Mouse (Mus musculus) natural killer cell, adult 2 months (primary cell): ENCODE data around the gene Lrch3.
"Not testable (repeated sequence)": the region's sequence is repeated elsewhere in the genome, so short reads cannot be mapped to it uniquely, and the experiment has no call there.

Experiments used
- DNase-seq, 2 experiments: peaks; one replicate each; pipeline ENCODE4 v3.0.0; 2022; ENCODE audit warnings: low spot score in 2 of 2

Gene Lrch3

GRCm38 (mm10) chr16:32913212-32913611 lies 688 bp upstream of the Lrch3 start:
- no peak for DNase-seq

- no peak for DNase-seq
Measured at GRCm38 (mm10) chr16:32915292-32916068, 1.6 kb downstream of the Lrch3 start.

GRCm38 (mm10) chr16:32926629-32927028 lies 12.7 kb downstream of the Lrch3 start:
- DNase-seq, result not testable (repeated sequence)

DNA sequence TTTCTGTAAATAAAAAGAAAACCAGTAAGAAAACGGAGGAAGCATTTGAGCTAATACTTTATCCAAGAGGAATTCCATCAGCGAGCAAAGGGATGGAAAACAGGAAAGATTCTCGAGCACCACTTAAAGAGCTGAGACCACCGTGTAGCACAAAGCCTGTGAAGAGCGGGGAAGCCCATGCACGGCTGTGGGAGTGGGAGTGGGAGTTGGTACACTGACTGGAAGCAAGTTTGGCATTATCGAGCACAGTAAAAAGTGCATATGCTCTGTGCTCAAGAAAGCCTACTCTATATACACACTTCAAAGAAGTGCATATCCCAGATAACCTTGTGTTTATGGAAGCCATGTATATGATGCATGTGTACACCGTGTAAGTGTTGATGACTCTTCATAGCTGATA lies 13.1 kb downstream of the Lrch3 start:
- no peak for DNase-seq

- DNase-seq, result no peak
Measured at GRCm38 (mm10) chr16:32929918-32930317, 16.0 kb downstream of the Lrch3 start.

GRCm38 (mm10) chr16:32934470-32934869 lies 20.6 kb downstream of the Lrch3 start:
- DNase-seq, result no peak

GRCm38 (mm10) chr16:32935088-32935487 lies 21.2 kb downstream of the Lrch3 start:
- no peak for DNase-seq

- no peak for DNase-seq
Measured at GRCm38 (mm10) chr16:32937358-32937757, 23.5 kb downstream of the Lrch3 start.

- DNase-seq, result not testable (repeated sequence)
Measured at GRCm38 (mm10) chr16:32939301-32939700, 25.4 kb downstream of the Lrch3 start.

- not testable (repeated sequence) for DNase-seq
Measured at GRCm38 (mm10) chr16:32939716-32940115, 25.8 kb downstream of the Lrch3 start.

GRCm38 (mm10) chr16:32941226-32941625 lies 27.3 kb downstream of the Lrch3 start:
- DNase-seq, result not testable (repeated sequence)

DNA sequence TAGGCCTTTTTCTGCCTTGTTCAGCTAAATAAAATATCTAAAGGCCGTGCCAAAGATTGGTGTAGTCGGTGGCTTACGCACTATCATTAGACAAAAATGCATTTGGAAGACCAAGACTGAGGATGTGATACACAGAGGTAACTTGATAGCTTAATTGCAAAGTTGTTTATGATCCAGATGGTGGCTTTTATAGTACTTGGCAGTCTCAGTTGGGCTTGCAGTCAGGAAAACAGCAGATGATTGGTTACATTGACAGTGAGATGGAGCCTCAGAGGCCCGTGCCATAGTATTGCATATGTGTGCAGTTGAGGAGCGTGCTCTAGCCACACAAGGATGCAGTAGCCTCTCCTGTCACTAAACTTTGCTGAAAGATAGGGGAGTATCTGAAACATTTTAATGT lies 28.8 kb downstream of the Lrch3 start:
- no peak for DNase-seq

- no peak for DNase-seq
Measured at GRCm38 (mm10) chr16:32945379-32945778, 31.5 kb downstream of the Lrch3 start.

DNA sequence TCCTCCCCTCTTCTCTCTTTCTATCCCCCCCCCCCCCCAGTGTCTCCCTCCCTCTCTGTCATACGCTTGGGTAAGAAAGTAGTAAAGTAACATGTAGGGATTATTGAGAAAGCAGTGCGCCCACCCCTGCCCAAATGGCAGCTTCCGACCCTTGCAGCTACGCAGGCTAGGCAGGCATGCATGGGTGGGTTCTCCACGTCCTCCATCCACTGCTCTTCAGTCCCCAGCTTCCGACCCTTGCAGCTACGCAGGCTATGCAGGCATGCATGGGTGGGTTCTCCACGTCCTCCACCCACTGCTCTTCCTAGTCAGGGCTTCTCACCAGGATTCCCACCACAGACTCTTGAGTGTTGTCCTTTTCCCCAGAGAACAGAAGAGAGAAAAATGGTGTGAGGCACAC lies 34.1 kb downstream of the Lrch3 start:
- DNase-seq, result no peak

- no peak for DNase-seq
Measured at GRCm38 (mm10) chr16:32948656-32949055, 34.8 kb downstream of the Lrch3 start.

DNA sequence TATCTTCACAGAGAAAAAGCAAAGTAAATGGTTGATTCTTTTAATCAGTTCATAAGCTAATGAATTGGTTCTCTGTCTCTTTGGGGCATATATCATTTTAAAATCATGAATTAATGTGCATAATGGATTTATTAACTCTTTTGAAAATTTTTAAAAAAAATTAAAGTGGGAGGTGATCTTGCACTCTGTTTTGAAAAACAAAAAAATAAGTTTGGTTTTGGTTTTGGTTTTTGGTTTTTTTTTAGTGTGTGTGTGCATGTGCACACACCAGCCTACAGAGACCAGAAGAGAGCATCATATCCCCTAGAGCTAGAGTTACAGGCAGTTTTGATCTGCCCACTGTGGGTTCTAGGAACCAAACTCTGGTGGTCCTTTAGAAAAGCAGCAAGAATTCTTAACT lies 35.4 kb downstream of the Lrch3 start:
- no peak for DNase-seq

GRCm38 (mm10) chr16:32951074-32951473 lies 37.2 kb downstream of the Lrch3 start:
- DNase-seq, result peak in 1 of 2 experiments; percentile 43

DNA sequence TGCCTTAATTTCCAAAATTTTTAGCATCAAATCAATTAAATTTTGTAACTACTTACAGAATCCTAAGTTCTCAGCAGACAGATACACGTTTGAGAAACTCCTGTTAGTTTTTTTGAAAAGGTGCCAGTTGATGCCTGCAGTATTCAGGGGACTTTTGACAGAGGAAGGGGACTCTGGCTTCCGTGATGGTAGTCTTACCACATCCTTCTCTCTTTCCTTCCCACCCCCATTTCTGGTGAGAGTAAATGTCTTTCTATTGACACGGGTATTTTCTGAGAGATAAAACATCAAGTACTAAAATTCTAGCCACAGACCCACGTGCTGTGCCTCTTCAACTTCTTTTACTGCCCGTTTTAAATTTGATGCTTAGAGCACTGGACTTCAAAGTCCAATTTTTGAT lies 39.9 kb downstream of the Lrch3 start:
- peak; percentile 11 to 39 for DNase-seq

DNA sequence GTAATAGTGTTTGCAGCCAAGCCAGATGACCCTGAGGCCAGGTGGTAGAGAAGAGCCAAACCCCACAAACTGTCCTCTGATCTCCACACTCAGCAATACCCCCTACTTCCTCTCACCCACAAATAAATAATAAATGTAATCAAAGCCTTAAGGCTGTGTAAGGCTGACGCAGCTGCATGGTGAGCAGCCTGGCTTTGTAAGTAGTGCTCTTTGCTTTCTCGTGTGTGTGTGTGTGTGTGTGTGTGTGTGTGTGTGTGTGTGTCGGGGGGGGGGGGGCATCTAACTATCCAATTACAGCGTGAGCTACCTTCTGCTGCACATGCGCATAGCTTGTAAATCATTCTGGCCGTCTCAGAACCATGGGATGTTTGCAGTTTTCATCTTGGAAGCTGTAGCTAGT lies 40.4 kb downstream of the Lrch3 start:
- DNase-seq, result no peak

DNA sequence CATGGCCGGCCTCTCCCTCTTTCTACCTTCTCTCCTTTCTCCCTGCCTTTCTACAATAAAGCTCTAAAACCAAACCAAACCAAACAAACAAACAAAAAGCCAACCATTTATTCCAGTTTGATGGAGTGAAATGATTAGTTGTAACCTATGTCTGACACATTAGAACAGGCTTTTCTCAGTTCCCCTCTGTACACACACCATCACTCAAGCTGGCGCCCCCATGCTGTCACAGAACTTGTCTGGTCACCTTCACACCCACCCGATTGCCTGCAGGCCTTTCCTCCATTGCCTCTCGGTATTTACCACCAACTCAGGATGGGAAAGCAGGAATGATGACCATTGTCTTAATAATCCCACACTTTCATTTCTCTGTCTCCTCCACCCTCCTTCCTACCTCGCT lies 43.0 kb downstream of the Lrch3 start:
- no peak for DNase-seq

GRCm38 (mm10) chr16:32972535-32972934 lies 58.6 kb downstream of the Lrch3 start:
- DNase-seq, result peak in 1 of 2 experiments; percentile 34

DNA sequence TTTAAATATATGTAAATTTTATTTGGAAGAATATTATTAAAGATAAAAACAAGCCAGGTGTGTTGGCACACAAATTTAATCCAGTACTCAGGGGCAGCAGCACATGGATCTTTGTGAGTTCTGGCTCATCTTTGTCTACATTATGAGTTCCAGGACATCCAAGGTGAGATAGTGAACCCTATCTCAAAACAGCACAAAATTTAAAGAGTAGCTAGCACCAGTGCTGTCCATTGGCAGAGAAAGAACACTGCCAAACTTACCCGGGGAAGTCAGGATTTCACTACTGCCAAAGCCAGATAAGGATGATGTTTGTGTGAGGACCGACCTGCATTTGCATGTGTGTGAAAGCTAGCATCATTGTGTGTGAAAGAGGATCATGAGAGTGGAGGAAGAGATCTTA lies 59.1 kb downstream of the Lrch3 start:
- DNase-seq, result no peak

DNA sequence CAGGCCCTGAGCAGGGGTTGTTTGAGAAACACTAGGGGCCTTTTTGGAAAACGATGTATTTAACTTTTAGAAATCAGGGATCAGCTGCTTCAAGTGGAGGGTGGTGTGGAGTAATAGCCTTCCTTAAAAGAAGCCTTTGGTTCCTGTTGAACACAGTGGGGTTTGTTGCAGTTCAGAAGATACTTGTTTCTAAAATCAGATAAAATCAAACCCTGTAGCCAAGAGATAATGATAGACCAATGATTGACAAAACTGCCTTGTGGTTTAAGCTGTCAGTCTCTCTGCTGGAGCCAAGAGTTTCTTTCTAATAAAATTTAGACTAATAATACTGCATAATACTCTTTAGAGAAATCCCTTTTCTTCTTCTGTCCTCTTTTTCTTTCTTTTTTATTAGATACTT lies 66.3 kb downstream of the Lrch3 start:
- DNase-seq, result no peak

DNA sequence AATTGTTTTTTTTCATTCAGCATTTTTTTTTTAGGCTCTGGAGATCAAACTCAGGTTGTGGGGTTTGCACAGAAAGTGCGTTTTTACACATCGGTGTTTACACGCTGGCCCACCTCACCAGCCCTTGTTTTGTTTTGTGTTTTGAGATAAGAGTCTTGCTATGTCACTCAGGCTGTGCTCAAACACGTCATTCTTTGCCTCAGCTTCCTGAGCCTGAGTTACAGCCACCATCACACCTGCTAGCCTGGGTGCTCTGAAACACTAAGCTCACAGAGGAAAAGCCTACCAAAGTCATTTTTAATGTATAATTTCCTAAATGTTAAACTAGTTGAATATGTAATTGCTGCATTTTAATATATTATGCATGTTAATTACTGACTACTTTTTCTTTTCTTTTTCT lies 67.5 kb downstream of the Lrch3 start:
- DNase-seq, result no peak
